Mouse (Mus musculus) brain, embryonic 14.5 days (tissue): ENCODE measurements at regions not wholly inside any gene's neighbourhood (a gene's known extent, or its start where the extent isn't known, plus 50 kb on each side); places are given as distances from the start of the nearest gene placed in this dataset.

Experiments used
- CTCF ChIP-seq: fragments of 200-500 bp; IDR thresholded peaks from 2 replicates; pipeline ENCODE4 v1.5.1; 2012; ENCODE audit warnings: inconsistent platforms, mild to moderate bottlenecking, moderate library complexity, borderline replicate concordance; ENCODE audit not compliant: insufficient read depth, insufficient read length; ENCODE audit errors: extremely low read depth
- POLR2A ChIP-seq: fragments of 200-500 bp; IDR thresholded peaks from 2 replicates; pipeline ENCODE4 v1.6.1; 2012; ENCODE audit warnings: mild to moderate bottlenecking, inconsistent platforms, borderline replicate concordance; ENCODE audit not compliant: poor library complexity, insufficient read depth, insufficient read length, severe bottlenecking; ENCODE audit errors: extremely low read depth

- TF ChIP-seq POLR2A = no peak
- no peak for TF ChIP-seq CTCF
These were observed 89.8 kb upstream of the Haao start for GRCm38 (mm10) chr17:83937576-83937975.
